Mouse (Mus musculus): ENCODE results near the gene Sulf2. TPM values are rescaled to one million over a fixed set of nuclear protein-coding genes. Genes with fewer than 3 reads are reported as not detected.

The Sulf2 gene
- total RNA-seq, 4 experiments from 2014 or later, result 35.9 to 47.8 (median 41.1) TPM

Other genes with a start within 250 kb of the Sulf2 start
- gene Ncoa3, start 163.0 kb downstream of the Sulf2 start, total RNA-seq (2022), result 10 to 100 TPM; 24.3 to 30.2 (median 28.7) TPM

All from heart, adult 8-10 months (tissue).